Mouse (Mus musculus) lung, postnatal 0 days (tissue): Measurements from ENCODE around the gene Odf4. TPM values are rescaled to one million over a fixed set of nuclear protein-coding genes. Genes with fewer than 3 reads are reported as not detected.

Experiments
- ATAC-seq: fragments of 200-750 bp; cut with Nextera tagmentation; 2 replicates; pipeline ENCODE4 v1.8.0; 2017; ENCODE audit warnings: moderate library complexity
- DNase-seq: peaks from one replicate; pipeline ENCODE4 v3.0.0-alpha.2; 2016; ENCODE audit warnings: low spot score
- H3K27ac ChIP-seq: fragments of 300-500 bp; sonication (generic); 2 replicates; pipeline ENCODE4 v1.5.1; 2014; ENCODE audit warnings: antibody characterized with exemption, mild to moderate bottlenecking, low read length, mixed read lengths
- H3K27me3 ChIP-seq: fragments of 300-500 bp; sonication (generic); replicated peaks from 2 replicates; pipeline ENCODE4 v1.6.1; 2014; ENCODE audit warnings: low read length, mixed read lengths; ENCODE audit not compliant: insufficient read depth
- H3K36me3 ChIP-seq: fragments of 300-500 bp; sonication (generic); 2 replicates; pipeline ENCODE4 v1.6.1; 2014; ENCODE audit warnings: low read length, mixed read lengths; ENCODE audit not compliant: insufficient read depth
- H3K4me1 ChIP-seq: fragments of 300-500 bp; sonication (generic); 2 replicates; pipeline ENCODE4 v1.6.1; 2014; ENCODE audit warnings: antibody characterized with exemption, low read depth, low read length, mixed read lengths; ENCODE audit not compliant: insufficient read depth
- H3K4me2 ChIP-seq: fragments of 300-500 bp; sonication (generic); replicated peaks from 2 replicates; pipeline ENCODE4 v1.6.1; 2014; ENCODE audit warnings: low read depth, mild to moderate bottlenecking, low read length, moderate library complexity, mixed read lengths
- H3K4me3 ChIP-seq: fragments of 300-500 bp; sonication (generic); 2 replicates; pipeline ENCODE4 v1.5.1; 2014; ENCODE audit warnings: low read depth, low read length
- H3K9ac ChIP-seq: fragments of 300-500 bp; sonication (generic); replicated peaks from 2 replicates; pipeline ENCODE4 v1.6.1; 2014; ENCODE audit warnings: low read depth, mild to moderate bottlenecking
- H3K9me3 ChIP-seq: fragments of 300-500 bp; sonication (generic); 2 replicates; pipeline ENCODE4 v1.6.1; 2016; ENCODE audit warnings: low read length, mixed read lengths
- CTCF ChIP-seq: IDR thresholded peaks from 2 replicates; pipeline ENCODE4 v1.5.1; 2016; ENCODE audit warnings: antibody characterized with exemption, mild to moderate bottlenecking
- EP300 ChIP-seq: IDR thresholded peaks from 2 replicates; pipeline ENCODE4 v1.6.1; 2016; ENCODE audit warnings: antibody characterized with exemption, mild to moderate bottlenecking, control low read depth
- WGBS: fragments of 180-500 bp; shearing (Covaris S2); extraction: QIAGEN DNeasy Blood & Tissue Kit; methylation state at CpG from one replicate; pipeline ENCODE4 v1.1.7; 2014; 5-methylcytosine and 5-hydroxymethylcytosine counted together
- polyA plus RNA-seq: library from polyadenylated mRNA; unstranded; fragments of >200 nt; fragmentation: Nextera tagmentation; extraction: Ambion mirVana; gene quantifications from 2 replicates; pipeline ENCODE4 v1.2.1, GENCODE M21; 2015

The Odf4 gene
- polyA plus RNA-seq, 1 experiment from 2014 or later: not detected

- TF ChIP-seq EP300: no peak
- Histone ChIP-seq H3K4me2 (no peak overlapping the region), H3K9me3 (no peaks in the 10 kb centered on the region), H3K4me1 (no peaks in the 10 kb centered on the region), H3K27ac (no peak overlapping the region), H3K9ac (no peak overlapping the region), H3K4me3 (no peak overlapping the region), H3K27me3 (no peaks in the 10 kb centered on the region), H3K36me3 (no peaks in the 10 kb centered on the region)
- WGBS: 40% methylated on average over 3 of the region's 3 CpGs
- no peak for DNase-seq
- ATAC-seq: no peak
Observed at GRCm38 (mm10) chr11:68961596-68961995, 34.7 kb upstream of the Odf4 start.

GRCm38 (mm10) chr11:68957971-68958370 lies 31.1 kb upstream of the Odf4 start:
- 100% methylated on average over 1 of the region's 1 CpGs for WGBS
- TF ChIP-seq CTCF (no peak), EP300 (no peak)
- ATAC-seq (no peak), DNase-seq (no peak)
- Histone ChIP-seq H3K4me2 (no peak overlapping the region), H3K36me3 (no peaks in the 10 kb centered on the region), H3K9ac (no peak overlapping the region), H3K27me3 (peaks cover 4% of the 10 kb centered on the region; the same call in 1 of the 2 replicates), H3K4me1 (0 out of 2 replicates have a peak, but pooled peaks cover 2% of the 10 kb centered on the region), H3K27ac (0 out of 2 replicates have a peak overlapping the region, but pooled peaks have one; percentile 79), H3K4me3 (no peak overlapping the region), H3K9me3 (no peaks in the 10 kb centered on the region)

GRCm38 (mm10) chr11:68957308-68957707 lies 30.4 kb upstream of the Odf4 start, which contains the start of gene Arhgef15:
TSS of gene Arhgef15 (minus strand) at chr11:68957480.
- WGBS: 29% methylated on average over 8 of the region's 8 CpGs
- H3K4me1 ChIP-seq: 0 out of 2 replicates have a peak, but pooled peaks cover 2% of the 10 kb centered on the region
- H3K9ac ChIP-seq: 0 out of 2 replicates have a peak within 1 kb of the TSS, but pooled peaks have one; percentile 9
- peak within 1 kb of the TSS; percentile 33 for H3K4me3 ChIP-seq
- peak within 1 kb of the TSS; percentile 55 for H3K4me2 ChIP-seq
- no peaks in the 10 kb centered on the region for H3K36me3 ChIP-seq
- TF ChIP-seq EP300: no peak
- no peak for TF ChIP-seq CTCF
- peak; percentile 70 for ATAC-seq
- peaks cover 4% of the 10 kb centered on the region; the same call in 1 of the 2 replicates for H3K27me3 ChIP-seq
- peak within 1 kb of the TSS; percentile 79 for H3K27ac ChIP-seq
- H3K9me3 ChIP-seq: no peaks in the 10 kb centered on the region
- peak; percentile 54 for DNase-seq

- Histone ChIP-seq H3K36me3 (no peaks in the 10 kb centered on the region), H3K9me3 (no peaks in the 10 kb centered on the region), H3K27ac (peak overlapping the region; percentile 79), H3K4me2 (peak overlapping the region; percentile 55), H3K4me3 (peak overlapping the region; percentile 33), H3K4me1 (0 out of 2 replicates have a peak, but pooled peaks cover 2% of the 10 kb centered on the region), H3K27me3 (peaks cover 4% of the 10 kb centered on the region; the same call in 1 of the 2 replicates), H3K9ac (0 out of 2 replicates have a peak overlapping the region, but pooled peaks have one; percentile 9)
- ATAC-seq: peak; percentile 77
- no peak for DNase-seq
- no peak for TF ChIP-seq CTCF
- no peak for TF ChIP-seq EP300
- 24% methylated on average over 13 of the region's 13 CpGs for WGBS
Observed at GRCm38 (mm10) chr11:68956697-68957096, 29.8 kb upstream of the Odf4 start.

- Histone ChIP-seq H3K27ac (peak overlapping the region; percentile 79), H3K9me3 (no peaks in the 10 kb centered on the region), H3K27me3 (peaks cover 4% of the 10 kb centered on the region; the same call in 1 of the 2 replicates), H3K9ac (0 out of 2 replicates have a peak overlapping the region, but pooled peaks have one; percentile 9), H3K4me1 (0 out of 2 replicates have a peak, but pooled peaks cover 2% of the 10 kb centered on the region), H3K36me3 (no peaks in the 10 kb centered on the region), H3K4me2 (peak overlapping the region; percentile 55), H3K4me3 (peak overlapping the region; percentile 33)
- TF ChIP-seq EP300: no peak
- TF ChIP-seq CTCF: no peak
- peak; percentile 59 for DNase-seq
- 44% methylated on average over 3 of the region's 3 CpGs for WGBS
- peak; percentile 73 for ATAC-seq
Observed at GRCm38 (mm10) chr11:68956107-68956506, 29.2 kb upstream of the Odf4 start.

- H3K4me3 ChIP-seq: no peak overlapping the region
- H3K9ac ChIP-seq: no peak overlapping the region
- peaks cover 4% of the 10 kb centered on the region; the same call in 1 of the 2 replicates for H3K27me3 ChIP-seq
- TF ChIP-seq EP300: no peak
- TF ChIP-seq CTCF: no peak
- H3K27ac ChIP-seq: no peak overlapping the region
- no peaks in the 10 kb centered on the region for H3K36me3 ChIP-seq
- H3K4me2 ChIP-seq: peak overlapping the region; percentile 55
- ATAC-seq: no peak
- no peaks in the 10 kb centered on the region for H3K9me3 ChIP-seq
- 0 out of 2 replicates have a peak, but pooled peaks cover 2% of the 10 kb centered on the region for H3K4me1 ChIP-seq
- no peak for DNase-seq
- WGBS: 53% methylated on average over 5 of the region's 5 CpGs
Observed at GRCm38 (mm10) chr11:68955473-68955872, 28.6 kb upstream of the Odf4 start.
